Mouse (Mus musculus) heart, embryonic 12.5 days (tissue): ENCODE data around the gene Zfp219. TPM values are rescaled to one million over a fixed set of nuclear protein-coding genes. Genes with fewer than 3 reads are reported as not detected.

ENCODE experiments used
- ATAC-seq: fragments of 200-750 bp; cut with Nextera tagmentation; 2 replicates; pipeline ENCODE4 v1.8.0; 2017; ENCODE audit warnings: moderate TSS enrichment, moderate library complexity; ENCODE audit not compliant: insufficient number of reproducible peaks, low FRiP score
- H3K27ac ChIP-seq: fragments of 300-500 bp; sonication (generic); 2 replicates; pipeline ENCODE4 v1.5.1; 2016; ENCODE audit warnings: mild to moderate bottlenecking, moderate library complexity; ENCODE audit not compliant: poor library complexity, severe bottlenecking
- H3K27me3 ChIP-seq: fragments of 300-500 bp; sonication (generic); replicated peaks from 2 replicates; pipeline ENCODE4 v1.6.1; 2016; ENCODE audit warnings: mild to moderate bottlenecking, moderate library complexity
- H3K36me3 ChIP-seq: fragments of 300-500 bp; sonication (generic); 2 replicates; pipeline ENCODE4 v1.6.1; 2016; ENCODE audit warnings: mild to moderate bottlenecking, moderate library complexity
- H3K4me1 ChIP-seq: fragments of 300-500 bp; sonication (generic); replicated peaks from 2 replicates; pipeline ENCODE4 v1.6.1; 2016; ENCODE audit warnings: mild to moderate bottlenecking
- H3K4me2 ChIP-seq: fragments of 300-500 bp; sonication (generic); 2 replicates; pipeline ENCODE4 v1.6.1; 2016; ENCODE audit warnings: mild to moderate bottlenecking, moderate library complexity
- H3K4me3 ChIP-seq: fragments of 300-500 bp; sonication (generic); 2 replicates; pipeline ENCODE4 v1.5.1; 2016; ENCODE audit warnings: mild to moderate bottlenecking
- H3K9ac ChIP-seq: fragments of 300-500 bp; sonication (generic); 2 replicates; pipeline ENCODE4 v1.6.1; 2016; ENCODE audit warnings: mild to moderate bottlenecking, moderate library complexity
- H3K9me3 ChIP-seq: fragments of 300-500 bp; sonication (generic); replicated peaks from 2 replicates; pipeline ENCODE4 v1.6.1; 2016; ENCODE audit warnings: mild to moderate bottlenecking, moderate library complexity
- WGBS: fragments of 180-500 bp; shearing (Covaris S2); methylation state at CpG from one replicate; pipeline ENCODE4 v1.1.7; 2016; 5-methylcytosine and 5-hydroxymethylcytosine counted together
- polyA plus RNA-seq: library from polyadenylated mRNA; unstranded; fragments of >200 nt; fragmentation: Nextera tagmentation; extraction: Ambion mirVana; gene quantifications from 2 replicates; pipeline ENCODE4 v1.2.1, GENCODE M21; 2016

The Zfp219 gene
- polyA plus RNA-seq, 1 experiment from 2014 or later: 23.6 TPM

- Histone ChIP-seq H3K27me3 (no peaks in the 10 kb centered on the region), H3K9ac (no peak overlapping the region), H3K4me2 (no peak overlapping the region), H3K9me3 (no peaks in the 10 kb centered on the region), H3K4me1 (no peaks in the 10 kb centered on the region), H3K4me3 (no peak overlapping the region), H3K36me3 (peaks cover 91% of the 10 kb centered on the region), H3K27ac (no peak overlapping the region)
- 83% methylated on average over 13 of the region's 13 CpGs for WGBS
- ATAC-seq: no peak
Measured at GRCm38 (mm10) chr14:51996231-51996841, 24.2 kb downstream of the Zfp219 start.

GRCm38 (mm10) chr14:51995219-51995871 is 25.2 kb downstream of the Zfp219 start:
- no peak overlapping the region for H3K4me2 ChIP-seq
- WGBS: 73% methylated on average over 12 of the region's 12 CpGs
- no peaks in the 10 kb centered on the region for H3K27me3 ChIP-seq
- no peak overlapping the region for H3K4me3 ChIP-seq
- ATAC-seq: no peak
- H3K9ac ChIP-seq: no peak overlapping the region
- no peaks in the 10 kb centered on the region for H3K9me3 ChIP-seq
- no peak overlapping the region for H3K27ac ChIP-seq
- peaks cover 93% of the 10 kb centered on the region for H3K36me3 ChIP-seq
- H3K4me1 ChIP-seq: no peaks in the 10 kb centered on the region

DNA sequence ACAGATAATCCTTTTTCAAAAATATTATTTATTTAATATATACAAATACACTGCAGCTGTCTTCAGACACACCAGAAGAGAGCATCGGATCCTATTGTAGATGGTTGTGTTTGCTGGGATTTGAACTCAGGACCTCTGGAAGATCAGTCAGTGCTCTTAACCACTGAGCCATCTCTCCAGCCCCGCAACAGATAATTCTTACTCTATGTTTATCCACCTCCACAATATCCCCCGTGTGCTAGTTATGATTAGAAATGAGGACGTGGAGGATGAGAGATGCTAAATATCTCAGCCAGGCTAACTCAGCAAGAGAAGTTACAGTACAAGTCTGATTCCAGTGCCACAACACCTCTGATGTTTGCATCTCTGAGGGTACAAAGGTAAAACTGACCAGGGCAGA is 26.1 kb downstream of the Zfp219 start:
- H3K27ac ChIP-seq: no peak overlapping the region
- no peak overlapping the region for H3K4me3 ChIP-seq
- H3K36me3 ChIP-seq: peaks cover 93% of the 10 kb centered on the region
- H3K4me1 ChIP-seq: no peaks in the 10 kb centered on the region
- H3K9ac ChIP-seq: no peak overlapping the region
- no peak overlapping the region for H3K4me2 ChIP-seq
- no peaks in the 10 kb centered on the region for H3K9me3 ChIP-seq
- no peak for ATAC-seq
- H3K27me3 ChIP-seq: no peaks in the 10 kb centered on the region
- 80% methylated on average over 4 of the region's 4 CpGs for WGBS

GRCm38 (mm10) chr14:51989461-51989970 is 31.0 kb downstream of the Zfp219 start:
- H3K36me3 ChIP-seq: peaks cover 71% of the 10 kb centered on the region
- ATAC-seq: no peak
- H3K9ac ChIP-seq: no peak overlapping the region
- H3K27me3 ChIP-seq: no peaks in the 10 kb centered on the region
- H3K4me3 ChIP-seq: no peak overlapping the region; the same call in 1 of the 2 replicates
- WGBS: 64% methylated on average over 12 of the region's 12 CpGs
- no peak overlapping the region for H3K27ac ChIP-seq
- no peak overlapping the region for H3K4me2 ChIP-seq
- no peaks in the 10 kb centered on the region for H3K9me3 ChIP-seq
- H3K4me1 ChIP-seq: peaks cover 17% of the 10 kb centered on the region

GRCm38 (mm10) chr14:51988731-51989130 is 31.8 kb downstream of the Zfp219 start:
- ATAC-seq: no peak
- Histone ChIP-seq H3K36me3 (peaks cover 64% of the 10 kb centered on the region), H3K27ac (no peak overlapping the region), H3K4me3 (no peak overlapping the region), H3K4me2 (no peak overlapping the region), H3K27me3 (no peaks in the 10 kb centered on the region), H3K4me1 (peaks cover 22% of the 10 kb centered on the region), H3K9me3 (no peaks in the 10 kb centered on the region), H3K9ac (no peak overlapping the region)
- WGBS: 76% methylated on average over 12 of the region's 12 CpGs

GRCm38 (mm10) chr14:51987177-51987576 is 33.4 kb downstream of the Zfp219 start:
- Histone ChIP-seq H3K9ac (no peak overlapping the region), H3K27ac (no peak overlapping the region), H3K4me1 (peaks cover 22% of the 10 kb centered on the region), H3K9me3 (no peaks in the 10 kb centered on the region), H3K27me3 (no peaks in the 10 kb centered on the region), H3K36me3 (peaks cover 53% of the 10 kb centered on the region), H3K4me2 (peak overlapping the region; percentile 81), H3K4me3 (no peak overlapping the region)
- 89% methylated on average over 6 of the region's 6 CpGs for WGBS
- ATAC-seq: no peak

GRCm38 (mm10) chr14:51986153-51986505 is 34.4 kb downstream of the Zfp219 start:
- Histone ChIP-seq H3K9ac (peak overlapping the region; percentile 86), H3K4me3 (peak overlapping the region; percentile 75), H3K27ac (peak overlapping the region; percentile 96), H3K4me2 (peak overlapping the region; percentile 81), H3K36me3 (peaks cover 42% of the 10 kb centered on the region), H3K27me3 (no peaks in the 10 kb centered on the region), H3K4me1 (peaks cover 22% of the 10 kb centered on the region), H3K9me3 (no peaks in the 10 kb centered on the region)
- no peak for ATAC-seq
- WGBS: 3% methylated on average over 7 of the region's 7 CpGs

DNA sequence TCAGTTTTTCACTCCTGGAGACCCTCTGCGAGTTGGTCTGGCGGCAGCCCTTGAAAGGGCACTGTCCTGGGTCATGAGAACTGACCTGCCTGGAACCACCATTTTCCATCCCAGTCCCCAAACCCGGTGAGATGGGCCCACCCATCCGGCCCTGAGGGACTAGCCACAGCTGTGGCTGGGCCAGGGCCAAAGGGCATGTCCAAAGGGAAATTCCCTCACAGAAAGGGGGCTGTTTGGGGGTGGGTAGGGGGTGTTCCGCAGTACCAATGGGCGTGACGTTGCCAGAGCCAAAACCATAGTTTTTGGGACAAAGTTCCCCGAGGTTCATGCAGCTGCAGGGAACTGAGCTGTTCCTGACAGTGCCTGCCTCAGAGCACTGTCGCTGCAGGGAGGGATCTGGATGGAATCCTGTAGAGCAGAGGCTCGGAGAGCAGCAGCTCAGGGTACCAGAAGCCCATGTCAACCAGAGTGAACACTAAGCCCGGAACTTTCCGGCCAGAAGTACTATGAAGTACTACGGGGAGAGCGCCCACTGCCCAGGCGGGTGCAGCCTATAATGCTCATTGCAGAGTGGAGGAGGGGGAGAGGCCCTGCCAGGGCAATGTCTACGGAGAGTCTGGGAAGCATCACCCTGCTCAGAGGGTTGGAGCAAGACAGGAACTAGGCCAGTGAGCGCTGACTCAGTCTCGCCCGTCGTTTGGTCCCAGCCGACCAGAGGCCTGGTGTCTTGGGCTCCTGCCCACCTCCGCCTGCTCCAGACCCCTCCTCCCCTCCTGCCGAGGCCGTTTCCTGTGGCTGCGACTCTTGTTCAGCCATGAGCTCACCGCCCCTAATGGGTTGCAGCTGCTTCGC is 35.0 kb downstream of the Zfp219 start:
- H3K27me3 ChIP-seq: no peaks in the 10 kb centered on the region
- H3K27ac ChIP-seq: peak overlapping the region; percentile 96
- peak; percentile 78 for ATAC-seq
- H3K9ac ChIP-seq: peak overlapping the region; percentile 86
- H3K4me1 ChIP-seq: peaks cover 22% of the 10 kb centered on the region
- H3K9me3 ChIP-seq: no peaks in the 10 kb centered on the region
- peak overlapping the region; percentile 81 for H3K4me2 ChIP-seq
- peaks cover 36% of the 10 kb centered on the region for H3K36me3 ChIP-seq
- peak overlapping the region; percentile 75 for H3K4me3 ChIP-seq
- WGBS: under 1% methylated on average over 27 of the region's 27 CpGs

- peak; percentile 85 for ATAC-seq
- peak within 1 kb of the TSS; percentile 86 for H3K9ac ChIP-seq
- peak within 1 kb of the TSS; percentile 96 for H3K27ac ChIP-seq
- H3K27me3 ChIP-seq: no peaks in the 10 kb centered on the region
- peak within 1 kb of the TSS; percentile 81 for H3K4me2 ChIP-seq
- no peaks in the 10 kb centered on the region for H3K9me3 ChIP-seq
- H3K36me3 ChIP-seq: peaks cover 26% of the 10 kb centered on the region
- under 1% methylated on average over 59 of the region's 74 CpGs for WGBS
- peak within 1 kb of the TSS; percentile 75 for H3K4me3 ChIP-seq
- peaks cover 22% of the 10 kb centered on the region for H3K4me1 ChIP-seq
Measured at GRCm38 (mm10) chr14:51984247-51985231, 36.0 kb downstream of the Zfp219 start, which contains the start of gene Arhgef40. Gene Arhgef40, plus strand, starts transcription at chr14:51984719.

DNA sequence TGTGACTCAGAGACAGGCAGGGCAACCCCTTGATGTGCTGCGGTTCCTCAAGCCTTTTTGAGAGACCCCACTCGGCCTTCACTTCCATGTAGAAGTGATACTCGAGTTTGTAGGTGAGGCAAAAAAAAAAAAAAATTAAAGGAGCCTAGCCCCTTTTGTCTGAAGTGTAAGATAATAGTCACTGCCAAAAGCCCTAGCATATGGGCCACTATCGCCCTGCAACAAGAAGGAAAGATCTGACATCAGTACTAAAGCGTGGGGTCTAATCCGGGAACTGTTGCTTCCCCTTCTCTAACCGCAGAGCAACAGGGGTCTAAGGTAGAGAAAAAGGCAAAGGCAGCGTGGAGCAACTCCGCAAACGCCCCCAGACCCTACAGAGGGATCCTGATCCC is 36.7 kb downstream of the Zfp219 start:
- WGBS: 11% methylated on average over 10 of the region's 10 CpGs
- no peak for ATAC-seq

More for the DNA sequence above, 36.7 kb downstream of the Zfp219 start:
- Histone ChIP-seq H3K4me3 (peak overlapping the region; percentile 75), H3K36me3 (peaks cover 19% of the 10 kb centered on the region), H3K27ac (peak overlapping the region; percentile 96), H3K9ac (peak overlapping the region; percentile 86), H3K4me1 (peaks cover 22% of the 10 kb centered on the region), H3K9me3 (no peaks in the 10 kb centered on the region), H3K27me3 (no peaks in the 10 kb centered on the region), H3K4me2 (peak overlapping the region; percentile 81)
